In the genomic region with DNA sequence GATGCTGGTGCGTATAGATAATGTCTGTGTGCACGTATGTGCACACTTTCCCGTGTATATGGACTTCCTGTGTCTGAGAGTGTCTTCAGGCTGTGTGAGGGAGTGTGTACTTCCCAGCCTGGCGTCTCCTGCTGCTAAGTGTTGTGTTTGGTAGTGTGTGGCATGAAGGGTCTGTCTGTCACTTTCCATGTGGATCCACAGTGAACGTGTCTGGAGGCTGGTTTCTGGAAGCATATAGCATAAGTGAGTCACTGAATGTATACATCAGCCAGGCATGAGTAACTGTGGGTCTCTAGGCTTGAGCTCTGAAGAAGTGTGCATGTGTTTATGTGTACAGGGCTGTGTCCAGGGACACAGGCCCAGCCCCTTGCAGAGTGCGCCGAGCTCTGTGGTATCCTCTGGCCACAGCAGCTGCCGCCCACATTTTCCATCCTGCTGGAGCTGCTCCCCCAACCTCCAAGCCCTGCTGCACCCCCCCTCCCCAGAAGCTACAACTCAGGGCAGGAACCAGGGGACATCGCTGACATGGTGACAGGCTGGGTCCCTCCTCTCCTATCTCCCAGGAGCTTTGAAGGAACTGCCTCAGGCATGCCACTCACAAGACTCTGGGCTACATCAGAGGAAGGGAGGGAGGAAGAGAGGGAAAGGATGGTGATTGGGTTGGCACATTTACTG, we compare ENCODE assay signal across 12 mouse cellular contexts. TPM values are rescaled to one million over a fixed set of nuclear protein-coding genes. Genes with fewer than 3 reads are reported as not detected.
A peak's percentile ranks its signal among the peaks of the same experiment; 100 is the strongest.
DNase-seq lines count a peak whose midpoint lies in the region; ATAC-seq lines count a peak whose summit lies in the region.
"Had no signal": no experiment of that assay in that cellular context is flagged by ENCODE, and none has a peak within 500 bp of the region (broad histone marks: within the 10 kb centered on the region; RNA-seq: fewer than 3 reads in every experiment).

No protein-coding gene starts in this region.

- H3K9me3 ChIP-seq in forebrain, embryonic 10.5 days = no peaks in the 10 kb centered on the region
- no peaks in the 10 kb centered on the region for H3K9me3 ChIP-seq in forebrain, embryonic 11.5 days (ENCODE audit: control insufficient read depth, low read length)
- H3K9me3 ChIP-seq in midbrain, embryonic 12.5 days = no peaks in the 10 kb centered on the region
- no peaks in the 10 kb centered on the region for H3K9me3 ChIP-seq in midbrain, embryonic 10.5 days (replicated peaks)
- no peaks in the 10 kb centered on the region for H3K9me3 ChIP-seq in heart, embryonic 15.5 days (replicated peaks)
- H3K9me3 ChIP-seq in stomach, embryonic 15.5 days = no peaks in the 10 kb centered on the region

- H3K27ac ChIP-seq in forebrain, embryonic 10.5 days = peak overlapping the region; percentile 22; the same call in 1 of the 2 replicates
- no peak overlapping the region for H3K27ac ChIP-seq in forebrain, embryonic 11.5 days (ENCODE audit: low read depth, low read length)
- H3K27ac ChIP-seq in midbrain, embryonic 12.5 days (replicated peaks) = peak overlapping the region; percentile 46; the same call in 1 of the 2 replicates
- no peak overlapping the region for H3K27ac ChIP-seq in midbrain, embryonic 10.5 days (replicated peaks)
- H3K27ac ChIP-seq in heart, embryonic 15.5 days = peak overlapping the region; percentile 70; the same call in 1 of the 2 replicates
- peak overlapping the region; percentile 52 for H3K27ac ChIP-seq in stomach, embryonic 15.5 days

- H3K4me1 ChIP-seq in forebrain, embryonic 10.5 days = peaks cover 98% of the 10 kb centered on the region
- H3K4me1 ChIP-seq in forebrain, embryonic 11.5 days (replicated peaks; ENCODE audit: control insufficient read depth, insufficient read depth, low read length) = peaks cover 32% of the 10 kb centered on the region; the same call in 1 of the 2 replicates
- peaks cover 93% of the 10 kb centered on the region for H3K4me1 ChIP-seq in midbrain, embryonic 12.5 days
- H3K4me1 ChIP-seq in midbrain, embryonic 10.5 days = peaks cover 99% of the 10 kb centered on the region
- peaks cover 90% of the 10 kb centered on the region for H3K4me1 ChIP-seq in heart, embryonic 15.5 days (replicated peaks)
- peaks cover 92% of the 10 kb centered on the region for H3K4me1 ChIP-seq in stomach, embryonic 15.5 days

- H3K27me3 ChIP-seq in forebrain, embryonic 10.5 days (ENCODE audit: poor library complexity, severe bottlenecking) = no peaks in the 10 kb centered on the region
- H3K27me3 ChIP-seq in forebrain, embryonic 11.5 days (ENCODE audit: control insufficient read depth, insufficient read depth, low read length) = no peaks in the 10 kb centered on the region
- H3K27me3 ChIP-seq in midbrain, embryonic 12.5 days = no peaks in the 10 kb centered on the region
- no peaks in the 10 kb centered on the region for H3K27me3 ChIP-seq in midbrain, embryonic 10.5 days (ENCODE audit: low read depth, poor library complexity, severe bottlenecking)
- H3K27me3 ChIP-seq in heart, embryonic 15.5 days = no peaks in the 10 kb centered on the region
- H3K27me3 ChIP-seq in stomach, embryonic 15.5 days (replicated peaks) = no peaks in the 10 kb centered on the region

- H3K9ac ChIP-seq in forebrain, embryonic 11.5 days (ENCODE audit: low read length) = no peak overlapping the region
- H3K9ac ChIP-seq in midbrain, embryonic 12.5 days (replicated peaks) = no peak overlapping the region
- peak overlapping the region; percentile 5; the same call in 1 of the 2 replicates for H3K9ac ChIP-seq in heart, embryonic 15.5 days
- no peak overlapping the region for H3K9ac ChIP-seq in stomach, embryonic 15.5 days

- H3K4me3 ChIP-seq in forebrain, embryonic 10.5 days = no peak overlapping the region
- H3K4me3 ChIP-seq in forebrain, embryonic 11.5 days (ENCODE audit: low read depth, low read length) = no peak overlapping the region
- H3K4me3 ChIP-seq in midbrain, embryonic 12.5 days = no peak overlapping the region
- H3K4me3 ChIP-seq in midbrain, embryonic 10.5 days = no peak overlapping the region
- no peak overlapping the region for H3K4me3 ChIP-seq in heart, embryonic 15.5 days
- H3K4me3 ChIP-seq in stomach, embryonic 15.5 days (replicated peaks) = no peak overlapping the region
- H3K4me3 ChIP-seq: erythroblast, embryonic 14.5 days had no signal

- H3K36me3 ChIP-seq in forebrain, embryonic 10.5 days (replicated peaks) = peaks cover 67% of the 10 kb centered on the region
- H3K36me3 ChIP-seq in forebrain, embryonic 11.5 days (ENCODE audit: control insufficient read depth, insufficient read depth, low read length) = no peaks in the 10 kb centered on the region
- peaks cover 15% of the 10 kb centered on the region for H3K36me3 ChIP-seq in midbrain, embryonic 12.5 days
- peaks cover 73% of the 10 kb centered on the region for H3K36me3 ChIP-seq in midbrain, embryonic 10.5 days
- no peaks in the 10 kb centered on the region for H3K36me3 ChIP-seq in heart, embryonic 15.5 days
- no peaks in the 10 kb centered on the region for H3K36me3 ChIP-seq in stomach, embryonic 15.5 days

- ATAC-seq in forebrain, embryonic 11.5 days (replicated peaks; ENCODE audit: low FRiP score) = no peak
- no peak for ATAC-seq in midbrain, embryonic 12.5 days (ENCODE audit: low FRiP score, low read depth)
- no peak for ATAC-seq in heart, embryonic 15.5 days (replicated peaks; ENCODE audit: insufficient number of reproducible peaks, insufficient read depth, low FRiP score, low read depth)
- no peak for ATAC-seq in stomach, embryonic 15.5 days (ENCODE audit: insufficient read depth, low FRiP score, low read depth)
- ATAC-seq in CD4-positive, CD25-positive, alpha-beta regulatory T cell, adult 4 months = no peak

- DNase-seq in forebrain, embryonic 10.5 days (ENCODE audit: extremely low spot score, low spot score) = no peak
- DNase-seq in forebrain, embryonic 11.5 days (ENCODE audit: low spot score) = no peak
- DNase-seq in midbrain, embryonic 10.5 days (ENCODE audit: low spot score) = no peak
- DNase-seq in gastrocnemius, postnatal 10 days = no peak

- H3K4me2 ChIP-seq in forebrain, embryonic 11.5 days (ENCODE audit: low read depth, low read length, severe bottlenecking) = no peak overlapping the region
- no peak overlapping the region for H3K4me2 ChIP-seq in midbrain, embryonic 12.5 days (replicated peaks)
- H3K4me2 ChIP-seq in heart, embryonic 15.5 days = no peak overlapping the region
- H3K4me2 ChIP-seq in stomach, embryonic 15.5 days = no peak overlapping the region

- 89% methylated on average over 9 of the region's 9 CpGs for WGBS in forebrain, embryonic 10.5 days
- WGBS in forebrain, embryonic 11.5 days = 87% methylated on average over 9 of the region's 9 CpGs
- 84% methylated on average over 9 of the region's 9 CpGs for WGBS in midbrain, embryonic 12.5 days
- 83% methylated on average over 9 of the region's 9 CpGs for WGBS in midbrain, embryonic 10.5 days
- WGBS in heart, embryonic 15.5 days = 49% methylated on average over 9 of the region's 9 CpGs
- 51% methylated on average over 9 of the region's 9 CpGs for WGBS in stomach, embryonic 15.5 days

RNA-seq across cellular contexts. Expression of a gene that starts 5.5 kb away (rescaled TPM):
- 3.5 and 4.0 TPM in 2 replicates for polyA plus RNA-seq in forebrain, embryonic 10.5 days (2016; fragmentation: Nextera tagmentation; extraction: Ambion mirVana)
- polyA plus RNA-seq in forebrain, embryonic 11.5 days (2014; fragmentation: Nextera tagmentation; extraction: Ambion mirVana) = 8.1 and 8.2 TPM in 2 replicates
- 6.9 and 7.3 TPM in 2 replicates for polyA plus RNA-seq in midbrain, embryonic 12.5 days (2016; fragmentation: Nextera tagmentation; extraction: Ambion mirVana)
- 3.6 and 3.7 TPM in 2 replicates for polyA plus RNA-seq in midbrain, embryonic 10.5 days (2016; fragmentation: Nextera tagmentation; extraction: Ambion mirVana)
- polyA plus RNA-seq in heart, embryonic 15.5 days (2015; fragmentation: Nextera tagmentation; extraction: Ambion mirVana) = 1.7 and 2.7 TPM in 2 replicates
- 3.6 and 4.2 TPM in 2 replicates for polyA plus RNA-seq in stomach, embryonic 15.5 days (2015; fragmentation: Nextera tagmentation; extraction: Ambion mirVana)
- total RNA-seq in gastrocnemius, postnatal 10 days (2021) = 10 to 100 TPM; 15.4 to 20.3 TPM
- polyA plus RNA-seq in CD4-positive, CD25-positive, alpha-beta regulatory T cell, adult 4 months (2017; shearing (Covaris generic)) = under 1 TPM in 1 of 2 experiments, not detected in 1; 0.16 TPM

RNA-seq across cellular contexts. Expression of a gene that starts 13.3 kb away (rescaled TPM):
- polyA plus RNA-seq in forebrain, embryonic 10.5 days (2016; fragmentation: Nextera tagmentation; extraction: Ambion mirVana) = not detected in 2 replicates
- not detected in 2 replicates for polyA plus RNA-seq in forebrain, embryonic 11.5 days (2014; fragmentation: Nextera tagmentation; extraction: Ambion mirVana)
- polyA plus RNA-seq in midbrain, embryonic 12.5 days (2016; fragmentation: Nextera tagmentation; extraction: Ambion mirVana) = not detected in 2 replicates
- not detected in 2 replicates for polyA plus RNA-seq in midbrain, embryonic 10.5 days (2016; fragmentation: Nextera tagmentation; extraction: Ambion mirVana)
- polyA plus RNA-seq in heart, embryonic 15.5 days (2015; fragmentation: Nextera tagmentation; extraction: Ambion mirVana) = not detected in 2 replicates
- not detected in 2 replicates for polyA plus RNA-seq in stomach, embryonic 15.5 days (2015; fragmentation: Nextera tagmentation; extraction: Ambion mirVana)
- total RNA-seq in gastrocnemius, postnatal 10 days (2021) = not detected
- polyA plus RNA-seq in CD4-positive, CD25-positive, alpha-beta regulatory T cell, adult 4 months (2017; shearing (Covaris generic)) = not detected
- total RNA-seq: adrenal gland, adult 18-20 months; CH12.LX had no signal
- polyA plus RNA-seq: erythroblast, embryonic 14.5 days; limb, embryonic 11.5 days had no signal

Comparison
In these comparisons a context has a peak if more than half of its experiments do, and no peak if none do; other contexts are left out.
1. H3K27ac ChIP-seq: peak in forebrain, embryonic 10.5 days (single experiment), midbrain, embryonic 12.5 days (single experiment), heart, embryonic 15.5 days (single experiment) and stomach, embryonic 15.5 days (single experiment); none in forebrain, embryonic 11.5 days (single experiment) and midbrain, embryonic 10.5 days (single experiment).